Mouse (Mus musculus) gastrocnemius, postnatal 36 days (tissue): Measurements from ENCODE around the gene Tcte2. TPM values are rescaled to one million over a fixed set of nuclear protein-coding genes. Genes with fewer than 3 reads are reported as not detected.

Experiments
- DNase-seq, 2 experiments: peaks; one replicate each; pipeline ENCODE4 v3.0.0; 2022
- intact Hi-C: fragments of 180-260 bp; cut with DNase I; formaldehyde crosslinking; loops from one replicate; pipeline ENCODE4 v1.15.1; 2025
- total RNA-seq, 2 experiments: library from RNA; stranded (reverse); gene quantifications; 2 replicates each; pipeline ENCODE4 v1.2.3; 2021

Tcte2 gene
- total RNA-seq, 2 experiments from 2014 or later: 0.48 to 1.5 TPM

DNA sequence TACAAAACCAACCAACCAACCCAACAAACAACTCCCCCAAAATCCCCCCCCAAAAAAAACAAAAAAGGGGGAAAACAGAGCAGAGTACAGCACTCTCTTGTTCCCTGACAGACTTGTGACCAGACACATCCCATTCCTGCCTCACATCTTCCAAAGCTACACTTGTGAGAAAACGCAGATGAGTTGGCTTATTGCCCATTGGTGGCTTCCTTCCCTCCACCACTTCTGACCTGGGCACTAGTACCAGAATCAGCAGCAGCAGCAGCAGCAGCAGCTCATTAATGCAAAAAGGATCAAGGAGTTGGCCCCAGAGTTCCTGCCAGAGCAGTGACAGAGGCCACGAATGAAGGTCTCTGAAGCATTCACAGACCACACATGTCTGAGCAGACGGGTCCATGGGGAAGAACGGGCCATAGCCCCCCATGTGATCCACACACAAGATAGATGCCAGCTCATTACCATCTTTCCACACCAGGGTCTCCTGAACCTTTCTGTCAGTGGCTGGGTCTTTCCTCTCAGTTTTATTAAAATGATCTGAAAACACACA lies 36.5 kb downstream of the Tcte2 start:
- intact Hi-C loops: no loop called here
- no peak for DNase-seq

DNA sequence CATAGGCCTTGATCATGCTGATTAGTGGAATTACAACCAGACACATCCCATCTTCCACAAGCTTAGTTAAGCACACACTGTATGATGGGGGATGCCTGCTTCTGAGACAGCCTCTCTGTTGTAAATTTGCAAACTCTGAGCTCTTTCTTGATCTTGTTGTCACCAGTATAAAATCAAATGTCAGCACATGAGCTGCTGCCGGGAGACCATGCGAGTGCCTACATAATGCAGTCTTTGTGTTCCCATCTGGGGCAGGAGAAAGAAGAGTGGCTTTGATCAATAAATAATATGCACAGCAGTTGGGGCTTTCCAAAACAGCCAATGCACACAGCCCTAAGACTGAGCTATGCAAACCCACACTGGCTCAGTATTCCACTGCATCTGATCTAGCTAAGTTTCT lies 39.2 kb downstream of the Tcte2 start:
- intact Hi-C loops: no loop called here
- DNase-seq: no peak

DNA sequence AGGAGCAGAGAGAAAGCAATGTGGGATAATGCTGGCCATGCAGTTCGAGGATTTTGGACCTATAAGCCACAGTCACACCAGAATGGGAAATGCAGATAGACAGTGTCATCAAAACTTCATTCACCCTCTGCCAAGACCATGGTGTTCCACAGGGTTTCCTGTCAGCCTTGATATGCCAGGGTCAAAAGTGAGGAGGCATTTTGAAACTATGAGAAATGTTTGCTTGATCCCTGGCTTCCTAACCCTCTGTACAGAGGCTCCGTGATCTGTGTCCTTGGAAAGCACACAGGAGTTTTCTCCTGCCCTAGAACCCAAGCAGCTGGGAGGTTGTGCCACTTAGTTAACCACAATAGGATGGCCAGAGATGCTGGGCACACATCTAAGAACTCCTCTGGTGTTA lies 40.3 kb downstream of the Tcte2 start:
- DNase-seq: no peak
- intact Hi-C loops: no loop called here

DNA sequence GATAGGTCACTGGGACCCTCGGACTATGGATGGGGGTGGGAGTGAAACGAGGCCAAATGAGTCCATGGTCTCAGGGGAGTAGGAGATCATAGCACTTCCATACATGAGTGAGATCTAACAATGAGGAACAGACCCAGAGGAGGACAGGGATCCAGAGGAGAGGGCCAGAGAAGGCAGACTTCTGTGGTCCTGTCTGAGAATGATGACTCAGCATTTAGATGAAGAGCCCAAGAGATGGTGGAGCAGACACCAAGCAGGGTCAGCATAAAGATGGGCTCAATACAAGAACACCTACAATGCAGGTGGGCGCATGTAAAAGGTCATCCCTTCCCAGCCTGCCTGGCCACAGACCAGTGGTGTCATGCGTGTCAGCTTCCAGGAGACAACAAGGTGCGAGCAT lies 41.4 kb downstream of the Tcte2 start:
- intact Hi-C loops: no loop called here
- DNase-seq: no peak

DNA sequence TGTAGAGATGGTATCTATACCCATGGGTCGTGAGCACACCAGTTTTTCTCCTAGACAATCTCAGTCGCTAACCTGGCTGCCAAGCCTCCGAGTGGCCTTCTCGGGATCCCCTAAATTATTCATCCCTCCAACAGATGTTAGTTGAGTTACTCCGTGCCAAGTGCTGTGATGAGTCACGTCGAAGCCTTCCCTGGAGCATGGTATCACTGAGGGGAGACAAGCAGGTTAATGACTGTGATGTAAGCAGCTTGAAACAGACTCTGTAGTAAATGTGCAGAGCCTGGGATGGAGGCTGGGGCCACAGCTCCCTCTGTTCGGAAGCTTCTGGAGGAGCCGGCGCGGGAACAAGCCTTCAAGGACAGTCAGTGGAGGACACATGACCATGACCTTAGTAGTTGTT lies 44.2 kb downstream of the Tcte2 start:
- intact Hi-C loops: no loop called here

DNA sequence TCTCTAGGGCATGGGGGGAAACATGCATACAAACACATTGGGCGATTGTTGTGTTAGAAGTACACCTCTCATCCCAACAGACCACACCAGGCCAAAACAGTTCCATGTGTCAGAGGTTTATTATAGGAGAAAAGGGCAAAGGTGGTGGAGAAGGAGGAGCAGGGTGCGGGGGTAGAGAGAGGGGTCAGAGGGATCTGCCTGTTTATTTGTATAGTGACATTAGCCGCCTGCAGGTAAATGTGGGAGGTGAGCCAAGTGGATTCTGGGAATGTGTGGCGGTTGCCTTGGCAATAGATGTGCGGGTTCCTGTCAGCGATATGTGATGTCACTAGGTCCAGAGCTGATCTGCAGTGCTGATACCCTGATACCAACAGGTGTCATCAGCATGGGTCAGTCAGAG lies 45.3 kb downstream of the Tcte2 start:
- DNase-seq: no peak
- intact Hi-C loops: no loop called here

More for the DNA sequence above, 44.2 kb downstream of the Tcte2 start:
- DNase-seq: no peak

DNA sequence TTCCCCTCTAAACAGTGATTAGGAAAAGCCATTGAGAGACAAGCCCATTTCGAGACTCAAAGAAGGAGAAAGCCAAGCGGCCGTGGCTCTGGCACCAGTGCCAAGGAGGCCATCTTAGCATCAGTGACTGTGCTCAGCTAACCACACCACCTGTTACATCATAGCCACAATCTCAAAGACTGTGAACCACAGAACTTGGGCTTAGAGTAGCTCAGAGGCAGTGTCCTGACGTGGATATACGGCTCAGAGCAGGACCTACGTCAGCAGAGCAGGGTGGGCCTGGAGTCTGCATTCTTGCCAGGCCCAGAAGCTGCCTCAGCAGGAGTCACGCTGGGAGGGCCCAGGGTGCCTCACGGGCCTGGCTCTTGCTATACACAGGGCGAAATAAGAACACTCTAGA lies 46.1 kb downstream of the Tcte2 start:
- DNase-seq: no peak
- intact Hi-C loops: no loop called here

DNA sequence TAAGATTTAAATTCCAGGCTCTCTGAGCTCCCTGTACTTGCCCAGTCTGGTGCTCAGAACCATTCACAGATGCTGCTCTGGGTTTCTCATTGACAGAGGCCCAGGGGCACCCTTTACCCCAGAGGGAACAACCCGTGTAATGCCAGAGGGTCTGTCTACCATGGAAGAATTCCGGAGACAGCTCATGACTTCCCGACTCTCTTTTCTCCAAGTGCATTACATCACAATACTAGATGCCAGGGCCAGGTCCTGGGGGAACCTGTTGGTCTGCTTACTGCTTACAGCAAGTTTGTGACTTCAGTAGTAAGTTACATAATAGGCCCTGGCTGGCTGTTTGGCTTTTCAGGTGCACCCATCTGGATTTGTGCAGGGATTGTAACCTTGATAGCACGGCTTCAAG lies 47.0 kb downstream of the Tcte2 start:
- intact Hi-C loops: no loop called here
- no peak for DNase-seq

DNA sequence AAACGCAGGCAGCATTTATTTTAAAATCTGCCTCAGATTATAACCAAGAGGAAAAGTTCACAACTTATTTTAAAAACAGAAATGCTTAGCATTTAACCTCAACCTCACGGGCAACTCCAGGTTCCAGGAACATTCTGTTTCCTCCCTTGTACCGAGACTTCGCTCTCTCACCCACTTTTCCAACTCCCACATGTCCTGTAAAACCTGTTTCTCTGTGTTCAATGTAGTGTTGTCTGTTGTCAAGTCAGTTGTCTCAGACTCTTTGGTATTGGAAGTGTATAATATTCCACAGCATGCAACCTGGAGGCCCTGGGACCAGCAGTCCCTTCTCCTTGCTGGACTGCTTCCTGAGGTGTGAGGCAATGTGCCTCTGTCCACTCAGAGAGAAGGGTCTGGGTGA lies 47.5 kb downstream of the Tcte2 start:
- intact Hi-C loops: no loop called here

DNA sequence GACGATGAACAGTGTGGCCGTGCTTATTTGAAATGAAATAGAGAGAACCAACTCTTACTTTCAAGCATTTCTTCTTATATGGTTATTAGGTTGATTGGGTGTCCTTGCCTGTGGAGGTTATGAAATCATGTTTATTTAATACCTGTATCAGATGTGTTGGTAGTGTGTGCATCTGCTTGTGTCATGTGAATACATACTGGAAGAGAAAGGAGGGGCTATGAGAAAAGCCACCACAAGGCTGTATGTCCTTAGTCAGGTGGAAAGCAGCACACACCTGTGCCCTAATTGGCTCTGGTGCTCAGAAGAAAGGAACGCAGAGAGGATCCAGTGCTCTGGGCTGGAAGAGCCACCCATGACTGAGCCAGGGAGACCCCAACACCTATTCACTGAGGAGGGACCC lies 49.1 kb downstream of the Tcte2 start:
- intact Hi-C loops: no loop called here
- no peak for DNase-seq

More for the DNA sequence above, 47.5 kb downstream of the Tcte2 start:
- no peak for DNase-seq

DNA sequence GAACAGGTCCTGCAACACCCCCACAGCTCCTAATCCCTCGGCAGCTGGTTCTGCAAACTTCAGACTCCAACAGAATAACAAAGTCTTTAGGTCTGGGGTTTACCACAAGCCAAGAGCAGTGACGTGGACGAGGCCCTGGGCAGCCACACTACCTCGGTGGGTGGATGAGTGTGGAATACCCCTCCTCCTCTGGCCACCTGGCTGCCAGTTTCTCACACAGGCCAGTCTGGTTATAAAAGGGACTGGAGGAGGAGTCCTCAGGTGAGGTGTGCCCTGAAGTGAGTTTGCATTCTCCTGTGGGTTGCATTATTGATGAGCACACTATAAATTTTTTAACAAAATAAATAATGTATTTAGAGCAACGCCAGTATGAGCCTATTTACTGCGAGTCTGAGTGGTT lies 49.5 kb downstream of the Tcte2 start:
- intact Hi-C loops: no loop called here
- DNase-seq: no peak

DNA sequence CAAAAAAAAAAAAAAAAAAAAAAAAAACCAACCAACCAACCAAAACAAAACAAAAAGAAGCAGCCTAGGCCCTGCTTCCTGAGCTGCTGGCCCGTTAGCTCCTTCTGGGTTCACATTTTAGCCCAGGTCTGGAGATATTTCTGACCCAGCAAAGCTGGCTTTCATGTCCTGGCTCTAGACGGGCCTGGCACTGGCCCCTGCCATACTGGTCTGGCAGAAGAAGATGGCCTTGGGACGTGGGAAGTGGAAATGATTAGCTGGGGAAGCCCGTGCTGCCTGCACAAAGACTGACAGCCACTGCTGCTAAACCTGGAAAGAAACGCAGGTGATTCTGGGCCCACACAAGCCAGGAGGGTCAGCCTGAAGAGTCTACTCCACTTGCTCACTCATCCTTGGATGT lies 50.5 kb downstream of the Tcte2 start:
- intact Hi-C loops: no loop called here
- no peak for DNase-seq

DNA sequence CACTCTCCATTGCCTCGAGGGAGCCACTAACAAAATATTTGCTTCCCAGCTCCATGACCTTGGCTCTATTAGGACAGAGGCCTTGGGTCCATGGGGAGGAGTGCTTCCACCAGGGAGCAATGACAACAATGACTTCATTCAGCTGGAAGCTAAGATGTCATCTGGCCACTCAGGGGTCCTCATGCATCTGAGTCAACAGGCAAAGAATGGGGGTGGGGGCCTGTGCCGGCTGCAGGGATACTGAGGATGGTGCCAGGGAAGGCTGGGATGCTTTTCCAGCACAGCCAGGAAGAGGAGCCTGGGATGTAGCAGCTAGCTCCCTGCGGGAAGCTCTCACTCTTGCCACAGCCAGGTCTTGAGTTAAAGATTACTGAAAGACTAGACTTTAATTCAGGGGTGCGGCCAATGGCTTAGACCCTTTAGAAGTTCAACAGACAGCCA lies 56.1 kb downstream of the Tcte2 start:
- intact Hi-C loops: no loop called here
- DNase-seq: no peak

DNA sequence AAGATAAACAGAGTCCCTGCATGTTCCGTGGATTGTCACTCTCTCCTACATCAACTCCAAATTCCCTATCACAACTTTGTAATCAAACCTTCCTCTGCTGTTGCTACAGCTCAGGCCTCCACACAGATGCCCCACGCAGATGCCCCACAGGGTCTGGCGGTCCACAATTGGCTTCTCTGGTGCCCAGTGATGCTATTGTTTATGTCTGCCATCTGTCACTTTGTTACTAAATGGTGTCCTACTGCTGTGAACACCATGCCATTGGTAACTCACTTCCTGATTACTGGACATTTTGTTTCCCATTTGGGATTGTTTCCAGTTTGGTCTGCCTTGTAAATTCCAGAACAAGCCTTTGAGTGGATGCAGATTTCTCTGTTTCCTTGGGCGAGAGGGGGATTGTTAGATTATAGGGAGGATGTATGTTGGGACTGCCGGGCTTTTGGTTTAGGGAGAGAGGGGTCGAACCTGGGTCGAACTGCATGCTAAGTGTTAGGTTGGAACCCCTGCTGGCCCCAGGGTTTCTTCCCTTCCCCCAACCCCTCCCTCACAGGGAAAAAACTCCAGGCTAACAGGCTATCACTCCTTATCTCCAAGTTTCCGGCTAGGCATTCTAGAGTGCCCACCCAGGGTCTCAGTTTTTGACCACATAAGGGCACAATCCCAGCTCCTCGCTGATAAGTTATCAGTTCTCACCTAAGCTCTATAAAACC lies 57.9 kb downstream of the Tcte2 start:
- DNase-seq: no peak
- intact Hi-C loops: no loop called here

DNA sequence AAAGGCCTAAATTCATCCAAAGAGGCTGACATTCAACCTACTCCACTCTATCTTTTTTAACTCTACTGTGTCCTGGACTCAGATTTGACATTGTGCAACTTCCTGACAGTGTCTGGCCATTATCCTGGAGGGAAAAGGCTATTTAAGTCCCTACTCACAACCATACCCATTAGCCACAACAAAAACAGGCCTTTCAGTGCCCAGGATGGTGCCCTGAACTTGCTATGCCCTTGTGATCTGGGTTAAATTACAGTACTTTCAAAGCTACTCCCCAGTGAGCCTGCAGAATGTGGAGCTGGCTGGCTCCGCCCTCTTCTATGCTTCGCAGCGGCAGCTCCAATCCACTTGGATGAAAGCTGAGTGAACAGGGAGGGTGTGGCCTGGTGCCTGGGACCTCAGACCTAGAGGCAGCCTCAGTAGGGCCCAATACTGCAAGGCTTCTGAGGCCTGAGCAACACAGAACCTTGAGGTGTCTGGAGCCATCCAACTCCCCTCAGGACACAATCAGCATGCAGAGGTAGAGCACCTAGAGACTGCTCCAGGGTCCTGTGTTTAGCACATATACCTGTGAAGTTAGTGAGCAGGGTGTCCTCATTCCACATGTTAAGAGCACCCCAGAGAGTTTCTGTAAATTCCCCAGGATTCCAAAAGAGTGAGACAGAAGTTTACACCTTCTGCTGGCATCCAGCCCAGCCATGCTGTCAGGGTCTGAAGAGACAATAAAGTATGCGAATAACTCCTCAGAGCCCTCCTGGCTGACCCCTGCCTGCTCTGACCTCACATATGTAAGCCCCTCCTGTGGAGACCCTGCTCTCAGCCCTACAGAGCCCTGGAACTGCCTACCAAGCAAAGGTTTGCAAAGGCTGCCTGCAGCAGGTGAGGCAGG lies 61.3 kb downstream of the Tcte2 start:
- DNase-seq: peak in 1 of 2 experiments; percentile 31
- intact Hi-C loops: no loop called here

DNA sequence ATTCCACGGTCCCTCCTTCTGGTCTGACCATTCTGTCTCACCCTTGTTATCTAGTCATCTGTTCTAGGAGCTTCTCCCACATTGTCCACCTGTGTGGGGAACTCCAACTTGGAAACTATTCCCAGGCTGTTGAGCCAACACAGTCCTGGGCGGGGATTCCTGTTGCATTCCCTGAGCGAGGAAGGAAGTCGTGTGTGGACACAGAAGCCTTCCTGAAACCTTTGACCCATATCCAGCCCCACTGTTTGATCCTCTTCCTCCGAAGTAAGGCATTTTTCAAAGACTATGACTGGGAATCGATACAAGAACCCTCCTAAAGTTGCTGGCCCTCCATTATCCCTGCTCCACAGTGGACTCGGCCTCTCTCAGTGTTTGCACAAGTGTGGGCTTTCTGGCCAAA lies 61.9 kb downstream of the Tcte2 start:
- intact Hi-C loops: no loop called here
- peak in 1 of 2 experiments; percentile 15 for DNase-seq

DNA sequence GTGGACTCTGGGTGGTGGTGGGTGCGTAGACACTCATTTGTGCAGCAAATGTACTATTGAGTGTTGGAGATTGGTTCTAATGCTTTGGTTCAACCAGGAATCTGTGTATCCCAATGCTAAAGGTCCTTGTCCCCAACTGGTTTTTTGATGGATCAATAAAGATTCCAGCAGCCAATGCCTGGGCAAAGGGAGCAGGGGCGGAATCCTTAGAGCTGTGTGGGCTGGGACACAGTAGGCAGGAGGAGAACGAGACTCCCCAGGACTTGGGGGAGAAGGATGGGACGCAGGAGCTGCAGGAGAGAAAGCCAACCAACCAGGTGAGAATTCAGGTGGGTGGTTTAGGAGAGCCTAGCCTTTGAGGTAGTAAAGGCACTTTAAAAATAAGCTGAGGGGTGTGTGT lies 63.4 kb downstream of the Tcte2 start:
- no peak for DNase-seq
- intact Hi-C loops: no loop called here

DNA sequence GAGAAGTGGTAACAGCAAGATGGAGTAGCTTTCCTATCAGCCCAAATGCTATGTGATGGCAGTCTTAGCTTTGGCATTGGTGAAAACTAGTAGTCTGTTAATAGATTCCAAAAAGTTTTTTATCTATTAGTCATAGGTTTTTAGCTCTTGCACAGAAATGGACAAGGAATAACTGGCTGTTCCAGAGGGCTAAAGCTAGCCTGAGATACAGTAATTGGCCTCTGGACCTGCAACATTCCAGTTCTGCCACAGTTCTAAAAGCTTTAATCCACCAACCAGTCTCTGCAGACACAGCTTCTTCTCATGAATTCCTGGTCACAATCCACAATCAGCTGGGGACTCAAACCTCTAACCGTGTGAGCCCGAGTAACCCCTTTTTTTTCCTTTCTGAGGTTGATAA lies 64.0 kb downstream of the Tcte2 start:
- intact Hi-C loops: no loop called here
- DNase-seq: no peak

DNA sequence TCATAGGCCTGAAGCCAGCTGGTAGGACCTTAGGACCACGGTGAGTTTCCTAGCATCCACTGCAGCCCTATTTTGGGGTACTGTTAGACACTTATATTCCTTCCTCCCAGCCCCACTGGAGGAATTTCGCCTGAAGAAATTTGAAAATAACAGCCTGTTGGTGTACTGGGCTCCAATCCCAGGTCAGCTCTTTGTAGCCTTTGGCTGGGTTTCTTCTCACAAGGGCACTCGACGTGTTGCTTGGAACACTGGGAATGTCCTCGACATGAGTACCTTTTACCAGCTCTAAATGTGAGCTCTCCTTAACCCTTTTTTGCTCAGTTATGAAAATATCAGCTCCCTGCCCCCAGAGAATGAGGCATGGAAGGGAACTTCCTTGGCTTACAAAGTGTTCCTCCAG lies 65.7 kb downstream of the Tcte2 start:
- DNase-seq: no peak
- intact Hi-C loops: no loop called here

DNA sequence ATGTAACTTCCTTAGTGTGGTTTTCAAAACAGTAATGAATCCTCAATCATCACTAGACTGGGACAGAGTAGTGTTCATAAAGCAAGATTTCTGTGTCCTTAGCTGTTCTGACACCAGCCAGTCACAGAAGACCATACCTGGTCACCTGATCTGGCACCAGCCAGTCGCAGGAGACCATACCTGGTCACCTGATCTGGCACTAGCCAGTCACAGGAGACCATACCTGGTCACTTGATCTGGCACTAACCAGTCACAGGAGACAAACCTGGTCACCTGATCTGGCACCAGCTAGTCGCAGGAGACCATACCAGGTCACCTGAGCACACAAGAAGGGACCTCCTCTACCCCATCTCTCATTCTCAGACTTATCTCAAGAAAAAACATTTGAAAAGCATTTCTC lies 66.4 kb downstream of the Tcte2 start:
- no peak for DNase-seq
- intact Hi-C loops: no loop called here

DNA sequence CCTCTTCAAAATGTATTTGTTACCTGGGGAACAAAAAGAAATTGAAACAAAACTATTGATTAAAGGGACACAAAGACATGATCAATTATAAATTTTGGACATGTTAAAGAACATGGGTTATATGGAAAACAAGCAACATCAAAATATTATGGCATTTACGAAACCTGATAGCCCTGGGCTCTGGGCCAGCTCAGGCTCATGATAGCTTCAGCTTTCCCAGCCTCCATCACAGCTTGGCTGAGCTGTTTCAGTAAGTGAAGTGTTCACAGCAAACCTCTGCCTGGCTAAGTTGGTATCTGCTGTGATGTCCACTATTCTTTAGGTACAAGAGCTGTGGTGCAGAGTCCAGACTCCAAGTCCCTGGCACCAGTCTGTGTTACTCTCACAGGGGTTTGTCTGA lies 67.4 kb downstream of the Tcte2 start:
- no peak for DNase-seq
- intact Hi-C loops: no loop called here

DNA sequence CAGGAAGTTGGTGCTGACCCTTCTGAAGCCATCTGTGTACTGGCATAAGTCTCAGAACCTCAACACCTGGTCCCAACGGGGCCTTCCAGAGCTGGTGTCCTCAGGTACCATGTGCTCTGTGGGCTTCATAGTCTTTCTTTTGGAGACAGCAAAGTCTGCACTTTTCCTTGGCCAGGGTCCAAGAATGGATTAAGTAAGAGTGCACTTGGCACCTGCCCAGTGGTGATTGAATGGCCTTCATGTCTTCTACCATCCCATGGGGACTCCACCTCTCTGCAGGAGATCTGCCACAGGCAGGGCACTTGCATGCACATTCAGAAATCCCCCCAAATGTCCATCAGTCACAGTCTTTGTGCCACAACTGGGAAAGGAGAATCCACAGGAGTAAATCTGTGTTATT lies 74.0 kb downstream of the Tcte2 start:
- no peak for DNase-seq
- intact Hi-C loops: no loop called here
